Mouse (Mus musculus) limb, embryonic 15.5 days (tissue): ENCODE measurements around the gene Maml2. TPM values are rescaled to one million over a fixed set of nuclear protein-coding genes. Genes with fewer than 3 reads are reported as not detected.

Experiments
- ATAC-seq: fragments of 200-750 bp; cut with Nextera tagmentation; 2 replicates; pipeline ENCODE4 v1.8.0; 2017; ENCODE audit warnings: low read depth, moderate TSS enrichment; ENCODE audit not compliant: insufficient number of reproducible peaks, low FRiP score, low TSS enrichment
- H3K27ac ChIP-seq: fragments of 300-500 bp; sonication (generic); 2 replicates; pipeline ENCODE4 v1.5.1; 2015; ENCODE audit warnings: moderate library complexity, mild to moderate bottlenecking, inconsistent platforms
- H3K27me3 ChIP-seq: fragments of 300-500 bp; sonication (generic); 2 replicates; pipeline ENCODE4 v1.6.1; 2015; ENCODE audit warnings: inconsistent platforms
- H3K36me3 ChIP-seq: fragments of 300-500 bp; sonication (generic); 2 replicates; pipeline ENCODE4 v1.6.1; 2015; ENCODE audit warnings: inconsistent platforms
- H3K4me1 ChIP-seq: fragments of 300-500 bp; sonication (generic); 2 replicates; pipeline ENCODE4 v1.6.1; 2015; ENCODE audit warnings: inconsistent platforms
- H3K4me2 ChIP-seq: fragments of 300-500 bp; sonication (generic); 2 replicates; pipeline ENCODE4 v1.6.1; 2015; ENCODE audit warnings: mild to moderate bottlenecking, inconsistent platforms
- H3K4me3 ChIP-seq: fragments of 300-500 bp; sonication (generic); 2 replicates; pipeline ENCODE4 v1.5.1; 2015; ENCODE audit warnings: mild to moderate bottlenecking, inconsistent platforms
- H3K9ac ChIP-seq: fragments of 300-500 bp; sonication (generic); 2 replicates; pipeline ENCODE4 v1.6.1; 2015; ENCODE audit warnings: inconsistent platforms
- H3K9me3 ChIP-seq: fragments of 300-500 bp; sonication (generic); 2 replicates; pipeline ENCODE4 v1.6.1; 2016; ENCODE audit warnings: inconsistent platforms
- WGBS: fragments of 180-500 bp; shearing (Covaris S2); methylation state at CpG from one replicate; pipeline ENCODE4 v1.1.7; 2015; 5-methylcytosine and 5-hydroxymethylcytosine counted together
- polyA plus RNA-seq: library from polyadenylated mRNA; unstranded; fragments of >200 nt; fragmentation: Nextera tagmentation; extraction: Ambion mirVana; gene quantifications from 2 replicates; pipeline ENCODE4 v1.2.1, GENCODE M21; 2015

The Maml2 gene
- polyA plus RNA-seq, 1 experiment from 2014 or later = 10.9 TPM

DNA sequence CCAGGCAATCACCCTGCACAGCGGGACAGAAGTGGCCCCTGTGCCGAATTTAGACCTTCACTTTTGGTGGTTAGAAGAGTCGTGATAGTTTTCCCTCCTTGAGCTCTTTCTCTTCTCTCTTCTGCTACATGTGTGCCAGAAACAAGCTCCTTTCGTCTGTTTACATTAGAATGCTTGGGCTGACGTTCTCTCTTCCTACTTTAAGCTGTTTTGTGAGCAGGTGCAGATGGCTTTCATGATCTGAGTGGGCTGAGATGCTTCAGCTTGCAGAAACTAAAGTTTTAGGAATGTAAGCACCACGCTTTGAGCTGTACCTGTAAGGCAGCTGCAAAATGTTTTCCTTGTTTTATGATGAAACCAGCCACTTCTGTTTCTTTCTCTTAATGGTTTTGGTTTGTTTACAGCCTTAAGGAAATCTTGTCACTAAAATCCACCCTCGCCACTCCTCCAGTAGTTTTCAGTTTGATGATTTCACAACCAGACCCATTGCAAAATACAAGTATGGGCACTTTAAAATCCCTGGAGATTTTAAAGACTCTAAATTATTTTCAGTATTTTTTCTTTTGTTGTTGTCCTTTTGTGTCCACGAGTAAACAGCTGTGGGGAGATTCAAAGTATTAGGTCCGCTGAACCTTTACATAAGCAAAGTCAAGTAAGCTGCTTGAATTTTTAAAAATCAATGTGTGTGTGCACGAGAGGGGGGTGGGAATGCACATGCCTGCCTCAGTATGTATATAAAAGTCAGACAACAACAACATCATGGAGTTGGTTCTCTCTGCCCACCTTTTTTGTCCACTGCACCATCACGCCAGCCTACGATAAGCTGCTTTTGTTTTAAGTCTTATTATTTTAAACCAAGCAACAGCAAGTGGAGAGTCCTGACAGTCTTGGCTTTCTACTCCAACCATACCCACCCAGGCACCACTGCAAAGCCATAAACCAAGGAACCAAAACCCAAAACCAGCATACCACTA is 186.8 kb downstream of the Maml2 start:
- WGBS = 43% methylated on average over 12 of the region's 12 CpGs
- no peak overlapping the region for H3K9ac ChIP-seq
- H3K4me2 ChIP-seq = peak overlapping the region; percentile 12; the same call in 1 of the 2 replicates
- H3K9me3 ChIP-seq = no peaks in the 10 kb centered on the region
- no peak overlapping the region for H3K4me3 ChIP-seq
- H3K27me3 ChIP-seq = no peaks in the 10 kb centered on the region
- ATAC-seq = no peak
- peaks cover 17% of the 10 kb centered on the region for H3K4me1 ChIP-seq
- no peaks in the 10 kb centered on the region for H3K36me3 ChIP-seq
- peak overlapping the region; percentile 11; the same call in 1 of the 2 replicates for H3K27ac ChIP-seq

DNA sequence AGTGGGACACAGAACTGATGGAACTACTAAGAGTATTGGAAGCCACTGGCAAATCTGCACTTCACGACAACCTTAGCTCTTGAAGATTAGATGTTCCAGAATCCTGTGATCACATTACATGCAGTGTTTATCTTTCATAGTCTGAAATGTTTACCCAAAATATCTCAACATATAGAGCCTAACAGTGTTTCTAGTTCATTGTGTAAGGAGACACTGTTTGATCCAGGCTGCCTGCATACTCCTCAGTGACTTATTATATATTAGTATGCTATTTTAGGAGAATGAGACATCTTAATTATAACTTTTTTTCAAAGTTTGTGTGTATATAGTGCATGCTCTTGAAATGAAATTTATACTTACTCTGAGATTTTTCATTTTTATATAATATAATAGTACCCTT is 188.2 kb downstream of the Maml2 start:
- H3K9me3 ChIP-seq = no peaks in the 10 kb centered on the region
- no peak overlapping the region for H3K4me3 ChIP-seq
- 74% methylated on average over 1 of the region's 1 CpGs for WGBS
- no peaks in the 10 kb centered on the region for H3K36me3 ChIP-seq
- no peak for ATAC-seq
- H3K4me1 ChIP-seq = peaks cover 17% of the 10 kb centered on the region
- H3K27me3 ChIP-seq = no peaks in the 10 kb centered on the region
- no peak overlapping the region for H3K27ac ChIP-seq
- H3K9ac ChIP-seq = no peak overlapping the region
- no peak overlapping the region for H3K4me2 ChIP-seq

DNA sequence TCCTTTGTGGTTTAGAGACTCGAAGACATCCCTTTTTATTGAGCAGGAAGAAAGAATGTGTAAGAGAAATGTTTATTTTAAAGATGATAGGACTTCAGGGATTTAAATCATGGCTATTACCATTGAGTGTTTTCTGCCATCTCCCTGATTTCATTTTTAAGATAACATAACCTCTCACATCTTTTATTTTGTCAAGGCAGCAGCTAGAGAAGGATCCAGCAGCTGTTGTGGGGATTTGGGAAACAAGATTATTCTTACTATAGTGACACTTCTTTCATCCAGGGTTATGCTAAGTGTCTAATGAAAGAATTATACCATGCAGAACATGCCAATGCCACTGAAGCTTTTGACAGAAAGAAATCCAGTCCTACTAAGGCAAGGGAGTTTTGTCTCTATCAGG is 193.3 kb downstream of the Maml2 start:
- Histone ChIP-seq H3K9me3 (no peaks in the 10 kb centered on the region), H3K9ac (no peak overlapping the region), H3K4me3 (no peak overlapping the region), H3K4me2 (no peak overlapping the region), H3K27ac (no peak overlapping the region), H3K36me3 (no peaks in the 10 kb centered on the region), H3K27me3 (no peaks in the 10 kb centered on the region), H3K4me1 (peaks cover 4% of the 10 kb centered on the region; the same call in 1 of the 2 replicates)
- ATAC-seq = no peak
- WGBS = 51% methylated on average over 1 of the region's 1 CpGs

DNA sequence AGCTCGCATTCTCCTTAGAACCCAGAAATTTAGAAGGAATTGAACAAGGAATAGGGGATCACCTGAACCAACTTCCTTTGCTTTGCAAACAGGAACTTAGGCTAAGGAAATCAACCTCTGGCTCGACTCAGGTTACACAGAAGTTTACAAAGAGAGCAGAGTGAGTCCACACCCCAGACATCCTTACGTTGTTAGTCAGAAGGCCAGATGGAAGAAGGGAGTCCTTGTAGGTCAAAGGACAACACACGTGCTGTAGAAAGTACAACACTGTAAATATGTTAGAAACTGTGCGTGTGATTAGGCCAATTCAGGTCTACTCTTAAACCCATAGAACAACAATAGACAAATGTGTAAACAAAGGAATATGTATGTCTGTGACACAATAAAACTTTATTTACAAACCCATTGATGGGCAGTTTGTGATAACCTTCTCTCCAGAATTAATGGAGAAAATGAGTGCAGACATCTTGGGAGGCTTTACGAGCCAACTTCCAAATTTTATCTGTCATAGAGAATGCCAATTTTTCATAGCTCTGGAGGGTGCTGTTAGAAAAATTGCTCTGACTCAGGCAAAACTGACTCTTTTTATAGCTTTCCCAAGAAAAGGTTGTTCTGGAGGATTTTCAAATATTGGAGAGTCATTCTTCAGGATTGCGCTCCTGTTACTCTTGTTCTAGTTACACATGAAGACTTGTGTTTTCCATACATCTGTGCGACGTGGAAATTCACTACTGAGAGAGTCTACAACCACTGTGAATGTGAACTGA is 194.3 kb downstream of the Maml2 start:
- H3K9ac ChIP-seq = no peak overlapping the region
- 66% methylated on average over 9 of the region's 9 CpGs for WGBS
- ATAC-seq = no peak

DNA sequence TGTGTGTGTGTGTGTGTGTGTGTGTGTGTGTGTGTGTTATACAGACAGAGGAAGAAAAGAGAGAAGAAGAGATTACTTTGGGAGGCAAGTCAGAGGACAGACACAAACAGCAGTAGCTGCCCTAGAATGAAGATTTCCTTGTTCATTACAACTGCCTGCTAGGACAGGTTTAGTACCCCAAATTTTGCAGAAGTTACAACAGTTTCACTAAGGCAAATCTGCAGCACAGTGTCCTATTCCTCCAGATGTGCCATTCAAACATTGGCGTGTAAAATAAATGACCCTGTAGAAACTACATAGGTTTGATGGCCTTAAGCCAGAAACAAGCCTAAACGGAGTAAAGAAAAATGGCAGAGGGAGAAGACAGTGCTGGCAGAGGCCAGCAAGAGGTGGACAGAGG is 195.1 kb downstream of the Maml2 start:
- Histone ChIP-seq H3K4me2 (no peak overlapping the region), H3K4me1 (peaks cover 11% of the 10 kb centered on the region), H3K9ac (no peak overlapping the region), H3K4me3 (no peak overlapping the region), H3K27ac (no peak overlapping the region), H3K36me3 (no peaks in the 10 kb centered on the region), H3K9me3 (no peaks in the 10 kb centered on the region), H3K27me3 (no peaks in the 10 kb centered on the region)
- ATAC-seq = no peak
- 51% methylated on average over 2 of the region's 2 CpGs for WGBS

More for the DNA sequence above, 194.3 kb downstream of the Maml2 start:
- Histone ChIP-seq H3K4me1 (peaks cover 6% of the 10 kb centered on the region), H3K27ac (no peak overlapping the region), H3K4me2 (no peak overlapping the region), H3K4me3 (no peak overlapping the region), H3K36me3 (no peaks in the 10 kb centered on the region), H3K27me3 (no peaks in the 10 kb centered on the region), H3K9me3 (no peaks in the 10 kb centered on the region)

DNA sequence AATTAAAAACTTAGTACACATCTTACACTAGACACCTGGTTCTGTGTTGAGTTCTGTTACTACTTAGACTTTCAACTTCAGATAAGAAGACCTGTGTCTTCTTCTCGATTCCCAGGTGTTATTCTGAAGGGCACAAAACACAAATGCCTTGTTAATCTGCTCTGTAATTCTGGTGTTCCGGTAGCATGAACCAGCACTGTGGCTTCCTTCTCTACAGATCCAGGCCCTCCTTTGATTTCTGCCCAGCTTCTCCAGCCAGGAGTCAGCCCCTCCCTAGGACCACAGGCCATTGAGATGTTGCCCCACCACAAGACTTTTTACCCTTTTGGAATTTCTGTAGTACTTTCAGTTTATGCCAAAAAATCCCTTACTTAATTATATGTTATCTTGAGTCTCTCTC is 196.0 kb downstream of the Maml2 start:
- Histone ChIP-seq H3K27me3 (no peaks in the 10 kb centered on the region), H3K4me1 (peaks cover 16% of the 10 kb centered on the region), H3K4me2 (no peak overlapping the region), H3K27ac (no peak overlapping the region), H3K9ac (no peak overlapping the region), H3K9me3 (no peaks in the 10 kb centered on the region), H3K36me3 (no peaks in the 10 kb centered on the region), H3K4me3 (no peak overlapping the region)
- no peak for ATAC-seq
- 69% methylated on average over 2 of the region's 2 CpGs for WGBS

DNA sequence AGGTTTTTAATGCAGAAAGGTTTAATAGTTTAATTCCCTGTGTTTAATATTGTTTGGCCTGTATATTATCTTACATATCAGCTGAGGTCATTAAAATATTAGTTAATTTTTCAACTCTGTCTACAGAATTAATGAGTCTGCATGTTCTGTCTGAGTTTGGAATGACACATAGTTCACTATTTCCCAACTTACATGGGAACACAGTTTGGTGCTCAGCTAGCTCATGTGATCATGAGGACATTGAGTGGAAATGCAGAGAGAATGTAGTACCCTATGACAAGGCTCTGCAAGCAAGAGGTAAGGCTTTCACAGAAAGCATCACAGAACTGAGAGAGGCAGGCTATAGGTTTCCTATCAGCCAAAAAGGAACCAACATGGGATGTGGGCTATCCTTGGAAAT is 197.8 kb downstream of the Maml2 start:
- H3K4me3 ChIP-seq = no peak overlapping the region
- H3K27me3 ChIP-seq = no peaks in the 10 kb centered on the region
- no peak for ATAC-seq
- no peak overlapping the region for H3K4me2 ChIP-seq
- no peak overlapping the region for H3K27ac ChIP-seq
- no peaks in the 10 kb centered on the region for H3K9me3 ChIP-seq
- H3K4me1 ChIP-seq = peaks cover 18% of the 10 kb centered on the region
- no peaks in the 10 kb centered on the region for H3K36me3 ChIP-seq
- no peak overlapping the region for H3K9ac ChIP-seq

DNA sequence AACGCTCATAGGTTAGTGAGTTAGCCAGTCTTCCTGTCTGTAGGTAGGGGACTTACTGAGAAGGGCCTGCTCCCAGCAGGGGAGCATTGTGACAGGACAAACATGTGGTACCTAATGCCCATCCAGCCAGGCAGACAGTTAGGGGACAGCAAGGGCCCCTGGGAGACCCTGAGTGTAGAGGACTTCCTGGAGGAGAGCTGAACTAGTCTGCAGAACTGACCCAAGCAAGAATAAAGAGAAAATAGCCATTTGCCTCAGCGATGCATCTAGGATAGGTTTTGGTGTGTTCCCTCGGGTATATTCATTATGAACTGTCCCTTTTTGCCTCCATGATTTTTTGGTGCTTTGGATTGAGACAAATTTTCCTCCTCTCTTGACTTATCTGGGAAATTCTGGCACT is 199.3 kb downstream of the Maml2 start:
- H3K27me3 ChIP-seq = no peaks in the 10 kb centered on the region
- no peak overlapping the region for H3K4me2 ChIP-seq
- H3K36me3 ChIP-seq = no peaks in the 10 kb centered on the region
- no peak overlapping the region for H3K4me3 ChIP-seq
- 69% methylated on average over 3 of the region's 3 CpGs for WGBS
- no peak overlapping the region for H3K9ac ChIP-seq
- no peaks in the 10 kb centered on the region for H3K9me3 ChIP-seq
- H3K27ac ChIP-seq = no peak overlapping the region
- H3K4me1 ChIP-seq = peaks cover 16% of the 10 kb centered on the region
- no peak for ATAC-seq

DNA sequence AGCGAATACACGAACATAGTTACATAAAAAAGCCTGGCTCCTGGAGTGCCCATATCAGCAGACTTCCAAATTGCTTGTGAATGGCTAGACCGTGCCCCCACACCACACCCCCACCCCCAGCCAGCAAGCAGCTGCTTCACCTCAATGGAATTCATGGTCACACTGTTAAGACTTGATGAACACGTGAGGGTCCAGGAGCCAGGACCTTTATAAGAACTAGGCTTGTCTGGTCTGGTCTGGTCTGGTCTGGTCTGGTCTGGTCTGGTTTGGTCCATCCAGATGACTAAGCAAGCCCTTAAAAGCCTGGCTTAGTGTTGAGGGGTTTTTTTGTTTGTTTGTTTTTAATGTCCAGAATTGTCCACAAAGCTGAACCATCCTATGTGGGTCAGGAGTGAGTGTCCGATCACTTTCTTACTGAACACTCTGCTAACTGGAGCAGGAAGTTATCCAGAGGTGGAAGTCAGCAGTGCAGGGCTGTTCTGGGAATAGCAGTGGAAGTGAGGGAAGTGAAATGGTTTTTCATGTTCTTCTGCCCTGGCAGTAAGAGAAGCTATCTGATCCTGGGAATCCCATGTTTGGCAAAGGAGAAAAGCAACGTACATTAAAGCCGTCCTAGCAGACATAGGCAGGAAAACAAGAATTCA is 200.1 kb downstream of the Maml2 start:
- Histone ChIP-seq H3K4me2 (no peak overlapping the region), H3K27me3 (no peaks in the 10 kb centered on the region), H3K9me3 (no peaks in the 10 kb centered on the region), H3K27ac (no peak overlapping the region; the same call in 1 of the 2 replicates), H3K4me3 (no peak overlapping the region), H3K4me1 (peaks cover 16% of the 10 kb centered on the region), H3K9ac (no peak overlapping the region), H3K36me3 (no peaks in the 10 kb centered on the region)
- WGBS = 36% methylated on average over 7 of the region's 7 CpGs
- ATAC-seq = no peak

DNA sequence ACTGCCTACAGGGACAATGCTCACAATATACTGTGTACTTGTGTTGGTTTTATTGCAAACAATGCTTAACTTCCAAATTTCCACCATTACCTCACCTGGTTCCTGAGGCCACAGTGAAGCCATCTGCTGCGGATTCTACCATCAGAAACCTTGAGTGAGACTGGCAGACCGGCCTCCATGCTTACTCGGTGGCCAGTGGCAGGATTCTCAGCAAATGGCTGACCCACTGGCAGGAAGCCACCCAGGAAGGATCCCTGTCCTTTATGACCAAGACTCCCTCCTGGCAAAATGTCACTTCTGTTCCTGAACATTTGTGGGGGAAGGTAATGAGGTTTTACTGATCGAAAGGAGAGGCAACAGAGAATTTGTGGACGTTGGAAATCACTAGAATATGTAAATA is 202.3 kb downstream of the Maml2 start:
- no peak overlapping the region for H3K4me3 ChIP-seq
- no peaks in the 10 kb centered on the region for H3K9me3 ChIP-seq
- WGBS = 76% methylated on average over 5 of the region's 5 CpGs
- no peaks in the 10 kb centered on the region for H3K36me3 ChIP-seq
- no peak for ATAC-seq
- H3K4me1 ChIP-seq = peaks cover 14% of the 10 kb centered on the region
- H3K27me3 ChIP-seq = no peaks in the 10 kb centered on the region
- H3K27ac ChIP-seq = no peak overlapping the region
- H3K9ac ChIP-seq = no peak overlapping the region
- no peak overlapping the region for H3K4me2 ChIP-seq

DNA sequence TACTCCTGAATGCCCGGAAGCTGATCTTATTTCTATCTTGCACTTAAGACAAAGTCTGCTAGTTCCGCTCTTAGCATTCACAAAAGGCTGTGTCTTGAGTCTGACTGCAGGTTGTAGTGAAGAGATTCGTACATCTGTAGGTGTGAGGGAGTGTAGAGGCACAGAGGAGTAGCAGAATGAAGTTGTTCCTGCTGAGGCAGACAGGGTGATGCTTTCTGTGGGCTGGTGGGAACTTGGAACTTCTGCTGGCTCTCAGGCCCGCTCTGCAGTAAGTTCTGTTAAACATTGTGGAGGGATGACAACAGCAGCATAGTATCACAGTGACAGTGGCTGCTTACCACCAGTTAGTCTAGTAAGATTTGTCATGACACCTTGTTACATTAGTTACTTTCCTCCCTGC is 207.3 kb downstream of the Maml2 start:
- Histone ChIP-seq H3K27ac (no peak overlapping the region), H3K4me2 (no peak overlapping the region), H3K36me3 (no peaks in the 10 kb centered on the region), H3K9me3 (no peaks in the 10 kb centered on the region), H3K4me1 (no peaks in the 10 kb centered on the region), H3K27me3 (no peaks in the 10 kb centered on the region), H3K4me3 (no peak overlapping the region), H3K9ac (no peak overlapping the region)
- WGBS = 89% methylated on average over 4 of the region's 4 CpGs
- ATAC-seq = no peak
